Comparison of ENCODE assay signal across 17 mouse cellular contexts in genomic region chr8:65355990-65356389, GRCm38 (mm10).
"Had no signal": no experiment of that assay in that cellular context is flagged by ENCODE, and none has a peak within 500 bp of the region (broad histone marks: within the 10 kb centered on the region; RNA-seq: fewer than 3 reads in every experiment).

No protein-coding gene starts in this region.

- H3K4me1 ChIP-seq: lung, embryonic 15.5 days; megakaryocyte, embryonic 14.5 days; midbrain, embryonic 13.5 days; midbrain, embryonic 15.5 days; neural tube, embryonic 12.5 days; stomach, embryonic 15.5 days had no signal

- H3K36me3 ChIP-seq: lung, embryonic 15.5 days; midbrain, embryonic 13.5 days; midbrain, embryonic 15.5 days; neural tube, embryonic 12.5 days; stomach, embryonic 15.5 days had no signal

- H3K9me3 ChIP-seq: lung, embryonic 15.5 days; midbrain, embryonic 13.5 days; midbrain, embryonic 15.5 days; neural tube, embryonic 12.5 days; stomach, embryonic 15.5 days had no signal

- DNase-seq: lung, adult 2 months; lung, postnatal 14 days; lung, postnatal 36 days; right cerebral cortex, postnatal 14 days; thymus, adult 2 months; thymus, postnatal 25 days; thymus, postnatal 4 days had no signal

- H3K27me3 ChIP-seq: lung, embryonic 15.5 days; megakaryocyte, embryonic 14.5 days; midbrain, embryonic 13.5 days; midbrain, embryonic 15.5 days; neural tube, embryonic 12.5 days; stomach, embryonic 15.5 days had no signal

- H3K4me3 ChIP-seq: lung, embryonic 15.5 days; megakaryocyte, embryonic 14.5 days; midbrain, embryonic 13.5 days; midbrain, embryonic 15.5 days; neural tube, embryonic 12.5 days; stomach, embryonic 15.5 days had no signal

- H3K9ac ChIP-seq: lung, embryonic 15.5 days; midbrain, embryonic 13.5 days; midbrain, embryonic 15.5 days; neural tube, embryonic 12.5 days; stomach, embryonic 15.5 days had no signal

- ATAC-seq: lung, postnatal 0 days; midbrain, embryonic 13.5 days; midbrain, embryonic 15.5 days had no signal

- H3K4me2 ChIP-seq: lung, embryonic 15.5 days; midbrain, embryonic 11.5 days; midbrain, embryonic 13.5 days; midbrain, embryonic 15.5 days; neural tube, embryonic 12.5 days; stomach, embryonic 15.5 days had no signal

- H3K27ac ChIP-seq: lung, embryonic 15.5 days; macrophage; midbrain, embryonic 13.5 days; midbrain, embryonic 15.5 days; neural tube, embryonic 12.5 days; stomach, embryonic 15.5 days; stomach, postnatal 0 days had no signal
